Mouse (Mus musculus): ENCODE measurements around the gene Rsu1.
A peak's percentile ranks its signal among the peaks of the same experiment; 100 is the strongest.

The Rsu1 gene

GRCm38 (mm10) chr2:13271165-13271957, at the start of gene Rsu1:
Gene Rsu1 (minus strand): TSS chr2:13271415.
- DNase-seq, result peak; percentile 97 to 98

GRCm38 (mm10) chr2:13303376-13303775, 32.2 kb upstream of the Rsu1 start:
- no peak for DNase-seq

- peak in 1 of 2 experiments; percentile 46 for DNase-seq
These were observed 27.8 kb upstream of the Rsu1 start for GRCm38 (mm10) chr2:13299031-13299430.

- no peak for DNase-seq
These were observed 26.5 kb upstream of the Rsu1 start for GRCm38 (mm10) chr2:13297733-13298132.

GRCm38 (mm10) chr2:13290661-13291060, 19.4 kb upstream of the Rsu1 start:
- no peak for DNase-seq

GRCm38 (mm10) chr2:13290070-13290469, 18.9 kb upstream of the Rsu1 start:
- DNase-seq, result no peak

- DNase-seq, result no peak
These were observed 7.1 kb upstream of the Rsu1 start for GRCm38 (mm10) chr2:13278114-13278862.

- peak in 1 of 2 experiments; percentile 15 for DNase-seq
These were observed 4.7 kb upstream of the Rsu1 start for GRCm38 (mm10) chr2:13275874-13276273.

GRCm38 (mm10) chr2:13270736-13271135, 479 bp downstream of the Rsu1 start:
- no peak for DNase-seq

GRCm38 (mm10) chr2:13268681-13269293, 2.4 kb downstream of the Rsu1 start:
- no peak for DNase-seq

GRCm38 (mm10) chr2:13264875-13265274, 6.3 kb downstream of the Rsu1 start:
- DNase-seq, result no peak

GRCm38 (mm10) chr2:13263150-13263549, 8.1 kb downstream of the Rsu1 start:
- no peak for DNase-seq

- DNase-seq, result no peak
These were observed 12.6 kb downstream of the Rsu1 start for GRCm38 (mm10) chr2:13258606-13259005.

- no peak for DNase-seq
These were observed 30.5 kb downstream of the Rsu1 start for GRCm38 (mm10) chr2:13240711-13241110.

GRCm38 (mm10) chr2:13237140-13237901, 33.9 kb downstream of the Rsu1 start:
- peak; percentile 29 to 56 for DNase-seq

GRCm38 (mm10) chr2:13235696-13236095, 35.5 kb downstream of the Rsu1 start:
- DNase-seq, result no peak

GRCm38 (mm10) chr2:13234796-13235195, 36.4 kb downstream of the Rsu1 start:
- no peak for DNase-seq

GRCm38 (mm10) chr2:13233902-13234301, 37.3 kb downstream of the Rsu1 start:
- DNase-seq, result no peak

- no peak for DNase-seq
These were observed 37.9 kb downstream of the Rsu1 start for GRCm38 (mm10) chr2:13233254-13233835.

GRCm38 (mm10) chr2:13232305-13232704, 38.9 kb downstream of the Rsu1 start:
- DNase-seq, result no peak

- DNase-seq, result no peak
These were observed 41.5 kb downstream of the Rsu1 start for GRCm38 (mm10) chr2:13229686-13230085.

GRCm38 (mm10) chr2:13226031-13226430, 45.2 kb downstream of the Rsu1 start:
- DNase-seq, result no peak

Data from lung, postnatal 4 days (tissue).